Mouse (Mus musculus): ENCODE measurements around the gene Tmed6. TPM values are rescaled to one million over a fixed set of nuclear protein-coding genes. Genes with fewer than 3 reads are reported as not detected.
"Not testable (repeated sequence)": the region's sequence is repeated elsewhere in the genome, so short reads cannot be mapped to it uniquely, and the experiment has no call there.

The Tmed6 gene
- not detected for total RNA-seq (2022)

DNA sequence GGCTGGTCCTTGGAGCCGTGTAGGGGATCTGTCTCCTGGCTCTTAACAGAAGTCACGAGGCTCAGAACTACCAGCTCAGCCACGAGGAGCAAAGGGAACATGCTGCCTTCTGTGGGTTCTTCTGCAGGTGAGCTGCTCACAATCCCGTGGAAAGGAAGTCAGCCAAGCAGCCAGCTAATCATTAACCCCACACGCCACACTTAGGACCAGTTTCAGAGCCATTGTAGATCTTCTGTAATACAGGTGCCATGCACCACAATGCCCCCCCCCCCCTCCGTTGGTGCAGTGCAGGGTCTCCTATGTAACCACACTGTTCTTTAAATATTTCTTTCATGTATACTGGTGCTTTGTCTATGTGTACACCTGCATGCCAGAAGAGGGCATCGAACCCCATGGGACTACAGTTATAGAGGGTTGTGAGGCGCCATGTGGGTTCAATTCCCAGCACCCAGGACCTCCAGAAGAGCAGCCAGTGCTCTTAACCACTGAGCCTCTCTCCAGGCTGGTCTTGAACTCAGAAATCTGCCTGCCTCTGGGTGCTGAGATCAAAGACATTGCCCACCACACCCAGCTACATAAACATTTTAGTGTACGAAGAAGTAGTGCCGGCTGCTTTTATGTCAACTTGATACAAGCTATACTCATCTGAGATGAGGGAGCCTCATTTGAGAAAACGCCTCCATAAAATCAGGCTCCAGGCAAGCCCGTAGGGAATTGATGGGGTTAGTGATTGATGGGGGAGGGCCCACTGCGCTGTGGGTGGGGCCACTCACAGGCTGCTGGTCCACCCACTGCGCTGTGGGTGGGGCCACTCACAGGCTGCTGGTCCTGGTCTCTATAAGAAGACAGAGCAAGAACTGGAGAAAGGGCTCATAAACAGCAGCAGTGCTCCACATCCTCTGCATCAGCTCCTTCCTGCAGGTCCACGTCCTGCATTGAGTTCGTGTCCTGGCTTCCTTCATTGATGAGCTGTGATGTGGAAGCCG, at the start of gene Tmed6:
TSS of gene Tmed6 (minus strand) at position 134 of the 986 bp plus-strand sequence.
- no peak for DNase-seq

- DNase-seq, result no peak
Measured at GRCm38 (mm10) chr8:107115008-107115320, 49.5 kb upstream of the Tmed6 start.

GRCm38 (mm10) chr8:107114150-107115007, 48.9 kb upstream of the Tmed6 start:
- no peak for DNase-seq

GRCm38 (mm10) chr8:107113209-107113608, 47.8 kb upstream of the Tmed6 start:
- no peak for DNase-seq

- no peak for DNase-seq
Measured at GRCm38 (mm10) chr8:107111340-107112105, 46.1 kb upstream of the Tmed6 start.

DNA sequence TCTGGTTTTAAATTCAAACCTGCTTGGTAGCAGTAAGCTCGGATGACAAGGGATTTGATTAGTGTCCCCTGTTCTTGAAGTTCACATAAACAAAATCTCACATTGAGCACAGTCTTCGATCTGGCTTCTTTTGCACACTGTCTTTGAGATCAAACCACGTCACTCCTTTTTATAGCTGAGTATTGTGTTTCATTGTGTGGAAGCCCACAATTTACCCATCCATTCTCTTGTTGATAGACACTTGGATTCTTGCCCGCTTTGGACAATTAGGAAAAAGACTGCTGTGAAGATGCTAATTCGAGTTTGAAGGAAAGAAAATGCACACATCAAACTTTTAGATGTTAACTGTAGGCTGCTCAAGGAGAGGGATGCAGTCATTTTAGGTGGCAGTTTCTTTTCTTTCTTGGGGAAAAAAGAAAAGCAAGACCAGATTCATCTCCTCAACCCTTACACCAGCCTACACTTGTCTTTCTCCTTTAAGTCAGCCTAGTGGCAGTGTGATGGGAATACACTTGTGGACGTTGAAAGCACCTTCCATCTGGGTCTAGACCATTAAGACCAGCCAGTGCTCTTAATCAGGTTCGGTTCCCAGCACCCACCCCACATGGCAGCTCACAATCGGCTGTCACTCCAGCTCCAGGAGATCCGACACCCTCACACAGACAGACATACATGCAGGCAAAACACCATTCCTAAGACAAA, 45.3 kb upstream of the Tmed6 start:
- no peak for DNase-seq

GRCm38 (mm10) chr8:107109816-107110435, 44.5 kb upstream of the Tmed6 start:
- DNase-seq, result no peak

GRCm38 (mm10) chr8:107108978-107109720, 43.7 kb upstream of the Tmed6 start:
- no peak for DNase-seq

DNA sequence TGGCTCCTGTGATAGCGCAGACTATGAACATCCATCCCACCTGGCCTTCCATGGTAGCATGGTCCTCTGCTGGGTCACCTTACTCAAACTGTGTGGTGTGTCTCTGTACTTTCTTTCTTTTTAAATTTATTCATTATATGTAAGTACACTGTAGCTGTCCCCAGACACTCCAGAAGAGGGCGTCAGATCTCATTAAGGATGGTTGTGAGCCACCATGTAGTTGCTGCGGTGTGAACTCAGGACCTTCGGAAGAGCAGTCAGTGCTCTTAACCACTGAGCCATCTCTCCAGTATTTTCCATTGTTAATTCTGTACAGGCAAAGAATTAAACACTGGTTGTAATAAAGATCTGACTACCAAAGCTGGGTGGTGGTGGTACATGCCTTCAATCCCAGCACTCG, 42.6 kb upstream of the Tmed6 start:
- DNase-seq, result not testable (repeated sequence)

- DNase-seq, result peak; percentile 60
Measured at GRCm38 (mm10) chr8:107104547-107104946, 39.1 kb upstream of the Tmed6 start.

DNA sequence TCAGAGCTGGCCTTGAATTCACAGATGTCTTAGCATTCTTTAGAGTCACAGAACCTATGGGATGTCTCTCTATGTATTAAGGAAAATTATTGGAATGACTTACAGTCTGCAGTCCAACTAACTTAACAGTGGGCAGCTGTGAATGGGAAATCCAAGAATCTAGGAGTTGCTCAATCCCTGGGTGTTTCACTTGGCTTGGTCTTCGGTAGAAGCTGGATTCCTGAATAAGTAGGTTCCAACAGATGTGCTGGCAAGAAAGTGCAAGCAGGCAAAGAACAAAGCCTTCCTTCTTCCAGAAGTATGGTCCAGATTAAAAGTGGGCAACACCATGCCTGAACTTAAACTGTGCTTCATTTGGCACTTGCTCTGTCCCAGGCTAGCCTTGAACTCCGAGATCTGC, 35.2 kb upstream of the Tmed6 start:
- no peak for DNase-seq

DNA sequence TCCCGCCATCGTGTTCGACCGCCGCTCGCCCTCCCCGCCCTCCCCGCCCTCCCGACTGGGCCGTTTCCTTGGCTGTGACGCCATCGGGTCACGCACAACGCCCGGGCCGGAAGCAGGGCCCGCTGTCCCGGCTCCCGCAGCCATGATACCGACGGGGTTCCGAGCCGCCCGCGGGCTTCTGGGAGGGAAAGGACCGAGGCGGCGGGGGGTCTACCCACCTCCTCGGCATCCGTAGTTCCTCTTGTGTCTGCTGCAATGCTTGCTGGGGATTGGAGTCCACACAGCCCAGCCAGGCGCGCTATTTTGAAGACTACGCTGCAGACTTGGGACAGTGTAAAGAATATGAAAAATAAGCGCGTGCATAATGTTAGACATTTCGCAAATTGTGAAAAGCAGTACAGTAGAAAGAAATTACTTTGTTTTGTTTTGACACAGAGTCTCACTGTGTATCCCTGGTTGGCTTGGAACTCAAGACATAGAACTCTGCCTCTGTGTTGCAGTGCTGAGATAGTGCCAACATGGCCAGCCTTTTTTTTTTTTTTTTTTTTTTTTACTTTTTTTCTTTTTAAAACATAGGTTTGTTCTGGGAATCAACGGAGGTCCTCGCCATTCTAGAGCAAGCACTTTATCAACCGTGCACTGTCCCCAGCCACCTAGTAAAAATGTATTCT, 31.1 kb upstream of the Tmed6 start, which contains the start of gene Terf2:
TSS of gene Terf2 (minus strand) at position 182 of the 671 bp plus-strand sequence.
- peak; percentile 94 for DNase-seq

DNA sequence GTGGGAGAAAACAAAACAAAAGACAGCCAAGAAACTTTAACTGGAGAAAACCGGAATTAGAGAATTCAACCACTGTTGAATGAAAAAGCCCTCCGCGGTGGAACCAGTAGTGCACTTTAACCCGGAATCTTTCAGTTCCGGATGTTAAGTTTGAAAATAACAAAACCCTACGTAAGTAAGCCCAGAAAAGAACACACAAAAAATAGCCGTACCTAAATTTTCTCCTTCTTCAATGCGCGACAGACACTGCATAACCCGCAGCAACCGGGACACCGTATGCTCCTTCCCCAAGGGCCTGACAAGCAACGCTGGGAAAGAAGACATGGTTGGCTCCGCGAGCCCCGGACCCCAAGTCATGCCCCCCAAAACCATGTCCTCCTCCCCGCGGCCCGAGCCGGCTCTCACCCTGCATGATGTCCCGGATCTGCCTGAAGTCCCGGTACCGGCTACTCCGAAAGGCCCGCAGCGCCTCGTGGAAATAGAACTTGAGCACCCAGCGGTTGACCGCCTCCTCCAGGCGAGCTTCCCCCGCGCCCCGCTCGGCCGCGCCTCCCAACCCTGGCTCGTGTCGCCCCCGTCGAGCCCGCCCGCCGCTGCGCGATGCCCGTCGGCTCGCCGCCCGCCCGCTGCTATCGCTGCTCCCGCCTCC, 30.4 kb upstream of the Tmed6 start:
- no peak for DNase-seq

DNA sequence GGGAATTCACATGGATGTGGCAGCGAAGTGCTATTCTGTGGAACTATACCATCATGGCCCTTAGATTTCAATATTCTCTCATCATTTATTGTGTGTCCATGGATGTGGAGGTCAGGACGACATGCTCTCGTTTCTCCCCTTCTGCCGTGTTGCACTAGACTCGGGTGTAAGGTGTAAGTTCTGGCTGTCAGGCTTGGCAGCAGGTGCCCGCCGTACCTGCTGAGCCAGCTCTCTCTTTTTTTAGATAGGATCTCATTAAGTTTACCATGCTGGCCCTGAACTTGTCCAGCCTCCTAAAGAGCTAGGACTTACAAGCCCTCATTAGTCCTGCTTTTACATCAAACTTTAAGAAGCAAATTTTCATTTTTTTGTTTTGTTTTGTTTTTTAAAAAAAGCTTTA, 25.1 kb upstream of the Tmed6 start:
- no peak for DNase-seq

DNA sequence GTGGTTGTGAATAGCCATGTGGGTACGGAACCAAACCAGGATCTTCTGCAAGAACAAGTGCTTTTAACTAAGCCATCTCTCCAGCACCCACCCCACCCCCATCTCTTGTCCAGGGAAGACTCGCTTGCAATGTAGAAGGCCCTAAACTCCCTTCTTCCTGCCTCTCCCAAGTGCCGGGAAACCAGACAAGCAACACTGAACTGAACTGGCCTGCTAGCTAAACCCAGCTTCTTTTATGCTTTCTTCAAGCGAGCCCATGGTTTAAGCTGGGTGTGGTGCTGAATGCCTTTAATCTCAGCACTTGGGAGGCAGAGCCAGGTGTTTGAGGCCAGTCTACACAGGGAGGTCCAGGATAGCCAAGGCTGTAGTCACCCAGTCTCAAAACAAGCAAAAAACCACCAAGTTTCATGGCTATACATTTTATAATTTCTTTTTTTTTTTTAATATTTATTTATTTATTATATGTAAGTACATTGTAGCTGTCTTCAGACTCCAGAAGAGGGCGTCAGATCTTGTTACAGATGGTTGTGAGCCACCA, 23.2 kb upstream of the Tmed6 start:
- no peak for DNase-seq

DNA sequence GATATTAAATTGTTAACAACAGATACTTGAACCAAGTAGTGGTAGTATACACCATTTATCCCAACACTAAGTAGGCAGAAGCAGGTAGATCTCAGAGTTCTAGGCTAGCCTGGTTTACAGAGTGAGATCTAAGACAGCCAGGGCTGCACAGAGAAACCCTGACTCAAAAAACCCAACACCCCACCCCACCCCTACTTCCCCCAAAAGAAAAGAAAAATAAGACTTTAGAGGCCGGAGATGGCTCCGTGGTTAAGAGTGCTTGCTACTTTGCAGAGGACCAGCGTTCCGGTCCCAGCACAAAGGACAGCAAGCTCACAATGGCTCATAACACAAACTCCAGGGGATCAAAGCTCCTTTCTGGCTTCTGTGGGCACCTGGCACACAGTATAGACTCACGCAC, 20.6 kb upstream of the Tmed6 start:
- no peak for DNase-seq

DNA sequence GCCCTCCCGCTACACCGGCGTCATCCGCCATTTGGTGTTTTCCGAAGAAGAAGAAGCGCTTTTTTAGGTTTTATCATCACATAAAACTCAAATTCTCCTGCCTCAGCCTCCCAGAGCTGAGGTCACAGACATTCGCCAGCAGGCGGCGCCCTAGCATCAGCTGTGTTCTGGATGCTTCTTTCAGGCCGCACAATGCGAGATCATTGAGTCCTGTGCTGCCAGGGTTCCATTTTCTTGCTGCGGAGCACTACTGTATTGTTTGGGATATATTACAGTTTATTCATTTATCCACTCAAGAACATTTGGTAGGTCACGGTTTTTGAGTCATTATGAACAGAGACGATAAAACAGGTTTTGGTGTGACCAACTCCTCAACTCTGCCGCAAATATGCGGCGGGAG, 19.9 kb upstream of the Tmed6 start:
- no peak for DNase-seq

GRCm38 (mm10) chr8:107076239-107076888, 10.9 kb upstream of the Tmed6 start:
- DNase-seq, result no peak

DNA sequence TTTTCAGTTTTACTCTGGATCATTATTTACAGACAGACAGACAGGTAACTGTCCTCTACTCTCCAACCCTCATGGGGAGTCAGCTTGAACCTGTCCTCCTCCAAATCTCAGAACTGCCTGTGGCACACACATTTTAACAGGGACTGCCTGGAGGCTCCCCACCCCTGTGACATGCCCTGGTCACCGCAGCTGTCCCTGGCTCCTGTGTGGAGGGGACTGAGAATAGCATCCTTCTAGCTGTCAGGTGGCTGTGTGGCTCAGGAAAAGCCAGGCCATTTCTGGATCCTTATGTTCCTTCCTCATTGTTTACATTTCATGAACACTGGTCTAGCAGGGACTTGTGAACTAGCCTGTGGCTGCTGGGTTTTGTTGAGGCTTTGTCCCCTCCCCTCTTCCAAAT, 8.7 kb upstream of the Tmed6 start:
- DNase-seq, result no peak
